Mouse (Mus musculus) 3T3-L1 (cell line): ENCODE results near the gene Orm2.
A peak's percentile ranks its signal among the peaks of the same experiment; 100 is the strongest.

Experiments
- DNase-seq: peaks from one replicate; pipeline ENCODE4 v3.0.0-alpha.2; 2015; ENCODE audit warnings: low read depth, low spot score

Orm2 gene

GRCm38 (mm10) chr4:63405051-63405450, 42.8 kb downstream of the Orm2 start:
- peak; percentile 47 for DNase-seq

GRCm38 (mm10) chr4:63405683-63406082, 43.4 kb downstream of the Orm2 start:
- no peak for DNase-seq

GRCm38 (mm10) chr4:63408247-63408646, 46.0 kb downstream of the Orm2 start:
- no peak for DNase-seq

- peak; percentile 84 for DNase-seq
Measured at GRCm38 (mm10) chr4:63408649-63409048, 46.4 kb downstream of the Orm2 start.

- peak; percentile 69 for DNase-seq
Measured at GRCm38 (mm10) chr4:63409317-63409907, 47.2 kb downstream of the Orm2 start.

GRCm38 (mm10) chr4:63409908-63410582, 47.8 kb downstream of the Orm2 start:
- peak; percentile 68 for DNase-seq

- peak; percentile 84 for DNase-seq
Measured at GRCm38 (mm10) chr4:63410583-63410934, 48.3 kb downstream of the Orm2 start.

- no peak for DNase-seq
Measured at GRCm38 (mm10) chr4:63411222-63411621, 49.0 kb downstream of the Orm2 start.

GRCm38 (mm10) chr4:63414951-63415350, 52.7 kb downstream of the Orm2 start:
- no peak for DNase-seq
